Mouse (Mus musculus) spleen, postnatal 10 days (tissue): ENCODE data around the gene Anks1b.

Experiments
- DNase-seq, 2 experiments: peaks; one replicate each; pipeline ENCODE4 v3.0.0; 2021 to 2022; ENCODE audit warnings: low spot score in 2 of 2

The Anks1b gene

GRCm38 (mm10) chr10:89974361-89974760, 101.1 kb downstream of the Anks1b start:
- DNase-seq, result no peak

- no peak for DNase-seq
Measured at GRCm38 (mm10) chr10:89975431-89975841, 102.1 kb downstream of the Anks1b start.

GRCm38 (mm10) chr10:89976577-89976976, 103.3 kb downstream of the Anks1b start:
- DNase-seq, result no peak

DNA sequence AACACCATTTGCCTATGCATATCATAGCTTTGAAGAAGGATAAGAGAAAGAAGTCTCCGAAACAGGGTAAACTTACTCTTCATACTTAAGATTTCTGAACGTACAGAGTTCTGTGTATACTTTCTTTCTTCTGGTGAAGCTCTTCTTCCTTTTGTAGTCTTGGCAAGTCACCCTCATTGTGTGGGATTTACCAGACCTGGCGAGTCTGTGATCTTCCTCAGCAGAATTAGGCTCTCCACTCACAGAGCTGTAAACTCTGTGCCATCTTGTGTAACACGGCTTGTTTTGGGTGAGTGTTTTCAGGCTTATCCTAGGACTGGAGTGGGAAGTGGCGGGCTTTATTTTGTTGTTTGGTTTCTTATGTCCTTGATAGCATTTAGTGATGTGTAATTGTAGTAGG, 120.9 kb downstream of the Anks1b start:
- DNase-seq, result no peak

- no peak for DNase-seq
Measured at GRCm38 (mm10) chr10:89995621-89996428, 122.5 kb downstream of the Anks1b start.

DNA sequence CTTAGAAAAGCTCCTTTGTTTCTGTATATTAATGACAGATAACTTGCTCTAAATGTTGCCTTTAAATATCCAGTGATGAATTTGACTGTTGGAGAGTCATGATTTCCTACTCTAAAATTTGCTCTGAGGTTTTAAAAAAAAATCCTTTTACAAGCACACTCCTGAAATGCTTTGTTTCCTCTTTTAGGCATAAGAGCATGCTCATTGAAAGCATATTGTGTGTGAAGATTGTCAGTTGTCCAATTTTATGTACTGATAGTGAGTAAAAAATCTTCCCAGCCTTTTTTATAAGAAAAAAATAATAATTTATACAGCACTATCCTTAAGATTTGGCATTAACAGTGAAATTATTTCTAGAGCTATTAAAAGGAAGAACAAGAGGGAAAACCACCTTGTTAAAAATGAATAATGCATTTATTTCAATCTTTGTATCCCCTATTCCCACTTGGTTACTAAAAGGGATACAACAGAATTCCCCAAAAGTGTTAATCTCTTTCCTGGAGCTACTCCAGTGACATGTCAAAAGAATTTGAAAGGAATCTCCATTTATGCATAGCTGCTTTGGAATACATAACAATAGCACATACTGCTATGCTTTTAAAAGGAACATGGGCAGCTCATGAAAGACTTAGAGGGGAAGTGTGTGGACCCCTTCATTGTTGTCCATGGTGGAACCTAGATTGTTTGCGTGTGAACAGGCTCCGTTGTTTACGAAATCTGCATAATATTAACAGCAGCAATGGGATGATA, 130.8 kb downstream of the Anks1b start:
- no peak for DNase-seq

GRCm38 (mm10) chr10:90004882-90005281, 131.6 kb downstream of the Anks1b start:
- no peak for DNase-seq

DNA sequence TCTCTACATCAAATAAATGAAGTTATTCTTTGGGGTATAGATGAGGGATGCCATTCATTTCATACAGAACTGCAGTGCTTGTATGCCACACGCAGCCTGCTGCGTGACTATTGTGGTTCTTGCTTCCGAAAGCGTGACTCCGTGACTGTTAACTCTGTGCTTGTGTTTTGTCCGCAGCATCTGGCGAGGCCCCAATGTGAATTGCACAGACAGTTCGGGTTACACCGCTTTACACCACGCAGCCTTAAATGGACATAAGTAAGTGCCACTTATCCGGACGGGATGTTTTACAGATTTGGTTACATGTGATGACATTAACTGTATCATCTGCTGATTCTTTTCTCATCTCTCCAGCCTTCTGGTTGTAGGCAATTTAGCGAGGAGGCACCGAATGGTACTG, 159.7 kb downstream of the Anks1b start:
- no peak for DNase-seq

DNA sequence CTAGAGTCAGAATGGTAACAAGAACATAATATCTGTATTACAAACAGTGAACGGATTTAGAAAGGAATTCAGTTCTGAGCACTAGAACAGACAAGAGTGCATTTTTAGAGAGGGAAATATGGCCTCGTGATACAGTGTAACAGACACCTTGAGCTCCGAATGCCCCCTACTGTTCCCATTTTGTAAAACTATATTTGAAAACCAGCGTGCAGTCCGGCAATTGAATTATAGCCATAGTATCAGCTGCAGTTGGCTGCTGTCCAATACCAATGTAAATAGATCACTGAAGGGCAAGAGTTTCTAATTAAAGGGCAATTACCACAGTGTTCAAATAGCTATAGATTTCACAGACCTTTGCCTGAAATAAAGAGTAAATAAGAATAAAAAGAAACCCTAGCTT, 170.0 kb downstream of the Anks1b start:
- DNase-seq, result no peak

GRCm38 (mm10) chr10:90043773-90044172, 170.5 kb downstream of the Anks1b start:
- DNase-seq, result no peak

DNA sequence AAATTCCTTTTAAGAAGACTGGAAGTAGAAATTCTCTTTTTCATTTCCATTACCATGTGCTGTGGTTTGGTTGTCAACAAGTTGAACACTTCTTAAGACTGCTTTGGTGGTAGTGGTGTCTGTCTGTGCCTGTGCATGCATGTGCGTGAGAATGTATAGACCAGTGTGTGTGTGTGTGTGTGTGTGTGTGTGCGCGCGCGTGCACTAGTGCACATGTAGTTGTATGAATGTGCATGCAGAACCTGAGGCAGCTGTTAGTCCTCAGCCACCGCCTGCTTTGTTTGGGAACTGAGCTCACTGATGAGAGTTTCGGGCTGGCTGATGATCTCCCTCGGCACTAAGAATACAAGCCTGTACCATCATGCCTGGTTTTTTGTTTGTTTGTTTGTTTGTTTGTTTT, 170.9 kb downstream of the Anks1b start:
- no peak for DNase-seq

DNA sequence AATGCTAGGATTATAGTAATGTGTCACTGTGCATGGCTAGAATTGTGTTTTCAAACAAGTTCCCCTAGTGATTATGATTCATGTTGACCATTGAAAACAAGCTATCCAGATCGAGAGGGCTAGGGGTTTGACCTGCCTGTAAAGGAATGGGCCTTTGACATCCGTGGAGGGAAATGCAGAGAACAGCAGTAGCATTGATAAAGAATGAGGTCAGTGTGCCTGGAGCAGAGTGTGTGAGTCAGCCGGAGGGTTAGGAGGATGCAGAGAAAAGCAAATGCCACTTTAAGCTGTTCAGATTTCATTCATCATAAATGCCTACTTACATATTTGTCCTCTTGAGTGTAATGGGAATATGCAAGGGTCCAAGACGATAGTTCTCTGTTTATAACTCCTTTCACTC, 195.3 kb downstream of the Anks1b start:
- no peak for DNase-seq

DNA sequence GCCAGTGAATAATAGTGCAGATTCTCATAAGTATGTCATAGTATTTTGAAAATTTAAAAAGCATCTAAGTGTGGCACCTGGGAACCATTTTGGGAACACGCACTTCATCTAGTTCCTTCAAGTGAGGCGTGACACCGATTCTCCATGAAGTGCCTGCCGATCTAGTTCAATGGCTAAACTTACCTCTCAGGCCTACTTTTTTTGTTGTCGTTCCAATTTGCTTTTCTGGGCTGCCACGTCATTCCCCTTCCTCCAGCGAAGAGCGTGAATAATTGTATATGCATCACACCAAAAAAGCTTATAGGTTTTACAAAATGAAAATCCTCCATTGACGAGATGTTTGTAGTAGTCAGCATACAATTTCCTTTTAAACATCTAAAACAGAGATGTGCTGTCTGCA, 204.6 kb downstream of the Anks1b start:
- no peak for DNase-seq

DNA sequence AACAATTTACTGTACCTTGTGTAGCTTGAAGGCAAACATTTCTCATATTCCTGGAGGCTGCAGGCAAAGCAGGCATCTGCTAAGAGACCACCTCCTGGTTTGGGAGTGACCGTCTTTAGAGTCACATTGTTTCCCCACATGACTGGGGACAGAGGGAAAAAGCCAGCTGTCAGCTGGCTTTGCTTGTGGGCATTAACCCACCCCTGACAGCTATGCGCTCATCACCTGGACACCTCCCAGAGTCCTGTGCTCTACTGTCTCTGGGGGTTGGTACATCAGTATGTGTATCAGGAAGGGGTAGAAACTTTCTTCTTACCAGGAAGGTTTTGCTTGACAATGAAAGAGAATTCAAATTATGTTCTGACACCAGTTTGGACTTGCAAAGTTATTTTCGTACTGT, 207.8 kb downstream of the Anks1b start:
- DNase-seq, result no peak

GRCm38 (mm10) chr10:90081630-90082029, 208.3 kb downstream of the Anks1b start:
- no peak for DNase-seq

- no peak for DNase-seq
Measured at GRCm38 (mm10) chr10:90093877-90094276, 220.6 kb downstream of the Anks1b start.

DNA sequence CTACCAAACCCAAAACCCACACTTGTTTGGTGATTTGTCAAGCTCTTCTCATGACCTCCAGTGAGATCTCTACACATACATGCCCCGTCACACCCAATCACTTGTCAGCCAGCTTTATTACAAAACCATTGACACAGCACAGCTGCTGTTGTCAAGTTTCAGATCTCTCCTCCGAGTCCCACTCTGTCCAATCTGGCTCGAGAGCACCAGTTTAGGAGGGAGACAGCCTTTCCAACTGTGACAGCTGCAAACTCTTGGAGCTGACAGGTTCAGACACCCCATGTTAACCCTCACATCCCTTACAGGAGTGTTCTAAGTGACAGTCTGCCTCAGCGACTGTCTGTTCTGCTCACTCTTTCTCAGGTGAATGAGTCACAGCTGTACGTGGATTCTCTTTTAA, 239.4 kb downstream of the Anks1b start:
- DNase-seq, result no peak

DNA sequence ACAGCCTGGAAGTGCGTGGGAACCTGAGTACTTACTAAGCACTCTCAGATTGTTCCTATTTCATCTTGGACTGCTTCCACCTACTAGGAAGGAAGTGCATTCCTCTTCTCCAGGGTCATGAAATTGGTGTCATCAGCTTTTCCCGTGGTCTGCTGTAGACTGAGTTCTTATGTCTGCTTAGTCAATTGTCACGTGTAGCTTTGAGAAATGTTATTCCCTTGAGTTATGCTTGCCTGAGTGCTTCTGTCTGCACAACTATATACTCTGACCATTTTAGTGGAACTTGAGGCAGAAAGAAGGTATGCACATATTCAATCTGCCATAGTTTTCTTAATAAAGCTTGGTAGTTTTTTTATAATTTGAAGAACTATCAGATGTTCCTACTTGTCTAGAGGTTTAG, 243.6 kb downstream of the Anks1b start:
- DNase-seq, result no peak

- no peak for DNase-seq
Measured at GRCm38 (mm10) chr10:90117836-90118235, 244.5 kb downstream of the Anks1b start.

- DNase-seq, result no peak
Measured at GRCm38 (mm10) chr10:90137538-90137937, 264.2 kb downstream of the Anks1b start.

- DNase-seq, result no peak
Measured at GRCm38 (mm10) chr10:90140947-90141346, 267.6 kb downstream of the Anks1b start.

- no peak for DNase-seq
Measured at GRCm38 (mm10) chr10:90144444-90144843, 271.1 kb downstream of the Anks1b start.

- no peak for DNase-seq
Measured at GRCm38 (mm10) chr10:90151510-90151909, 278.2 kb downstream of the Anks1b start.
